Mouse (Mus musculus) MEL (cell line): Measurements from ENCODE around the gene Mrps34. TPM values are rescaled to one million over a fixed set of nuclear protein-coding genes. Genes with fewer than 3 reads are reported as not detected.

Experiments
- DNase-seq: peaks from one replicate; pipeline ENCODE4 v3.0.0; 2011; ENCODE audit warnings: low read depth, low spot score
- H3K27ac ChIP-seq: 2 replicates; pipeline ENCODE4 v1.5.1; 2012; ENCODE audit warnings: low read depth, mild to moderate bottlenecking, control low read depth, low read length, moderate library complexity; ENCODE audit not compliant: control insufficient read depth
- H3K27me3 ChIP-seq, 2 experiments: fragments of 150-350 bp in 1 of 2; sonication (generic) in 1 of 2; 2 replicates each; pipeline ENCODE4 v1.6.1; 2012; ENCODE audit warnings: low read length in 2 of 2, mild to moderate bottlenecking in 2 of 2, improper control_type of control experiment in 1 of 2, moderate library complexity in 1 of 2; ENCODE audit not compliant: insufficient read depth in 2 of 2, control insufficient read depth in 1 of 2
- H3K36me3 ChIP-seq, 2 experiments: 2 replicates each; pipeline ENCODE4 v1.6.1; 2012 to 2014; ENCODE audit warnings: low read length in 2 of 2, improper control_type of control experiment in 1 of 2, inconsistent platforms in 1 of 2, mild to moderate bottlenecking in 1 of 2; ENCODE audit not compliant: insufficient read depth in 2 of 2, control insufficient read depth in 1 of 2
- H3K4me1 ChIP-seq, 2 experiments: fragments of 150-350 bp in 1 of 2; sonication (generic) in 1 of 2; 2 replicates each; pipeline ENCODE4 v1.6.1; 2012; ENCODE audit warnings: low read length in 2 of 2, improper control_type of control experiment in 1 of 2, mild to moderate bottlenecking in 1 of 2; ENCODE audit not compliant: insufficient read depth in 2 of 2, control insufficient read depth in 1 of 2
- H3K4me3 ChIP-seq, 2 experiments: fragments of 150-350 bp in 1 of 2; sonication (generic) in 1 of 2; 2 replicates each; pipeline ENCODE4 v1.5.1; 2012; ENCODE audit warnings: low read depth in 2 of 2, low read length in 2 of 2, mild to moderate bottlenecking in 2 of 2, moderate library complexity in 2 of 2, control low read depth in 1 of 2, improper control_type of control experiment in 1 of 2; ENCODE audit not compliant: control insufficient read depth in 1 of 2, insufficient read depth in 1 of 2
- H3K79me2 ChIP-seq: 2 replicates; pipeline ENCODE4 v1.6.1; 2012; ENCODE audit warnings: mild to moderate bottlenecking, low read length, moderate library complexity; ENCODE audit not compliant: control insufficient read depth, poor library complexity, insufficient read depth
- H3K9ac ChIP-seq: 2 replicates; pipeline ENCODE4 v1.6.1; 2012; ENCODE audit warnings: low read depth, mild to moderate bottlenecking, control low read depth, low read length, moderate library complexity; ENCODE audit not compliant: control insufficient read depth, poor library complexity, severe bottlenecking
- H3K9me3 ChIP-seq: fragments of 150-350 bp; sonication (generic); replicated peaks from 2 replicates; pipeline ENCODE4 v1.6.1; 2012; ENCODE audit warnings: mild to moderate bottlenecking, low read length, improper control_type of control experiment, moderate library complexity; ENCODE audit not compliant: insufficient read depth
- BHLHE40 ChIP-seq: IDR thresholded peaks from 2 replicates; pipeline ENCODE4 v1.6.1; 2012; ENCODE audit warnings: low read depth, mild to moderate bottlenecking, inconsistent platforms, low read length, improper control_type of control experiment, borderline replicate concordance
- CTCF ChIP-seq, 3 experiments: IDR thresholded peaks in 2 of 3; conservative IDR thresholded peaks in 1 of 3; 2 replicates each; pipeline ENCODE4 v1.5.1; 2011 to 2012; ENCODE audit warnings: low read length in 3 of 3, low read depth in 2 of 3, mild to moderate bottlenecking in 2 of 3, improper control_type of control experiment in 1 of 3, inconsistent platforms in 1 of 3, mixed read lengths in 1 of 3, moderate library complexity in 1 of 3; ENCODE audit not compliant: control insufficient read depth in 1 of 3, insufficient read depth in 1 of 3, poor library complexity in 1 of 3, severe bottlenecking in 1 of 3
- GATA1 ChIP-seq: IDR thresholded peaks from 2 replicates; pipeline ENCODE4 v1.6.1; 2011; ENCODE audit warnings: low read depth, low read length, improper control_type of control experiment
- KAT2A ChIP-seq: conservative IDR thresholded peaks from 2 replicates; pipeline ENCODE4 v1.6.1; 2012; ENCODE audit warnings: low read depth, low read length, improper control_type of control experiment, inconsistent platforms
- MAX ChIP-seq: IDR thresholded peaks from 2 replicates; pipeline ENCODE4 v1.6.1; 2011; ENCODE audit warnings: low read length, improper control_type of control experiment
- NRF1 ChIP-seq: IDR thresholded peaks from 2 replicates; pipeline ENCODE4 v1.6.1; 2014; ENCODE audit warnings: low read depth, mild to moderate bottlenecking, inconsistent platforms, low read length, improper control_type of control experiment, moderate library complexity; ENCODE audit not compliant: poor library complexity, insufficient read depth, severe bottlenecking
- POLR2A ChIP-seq, 2 experiments: IDR thresholded peaks; 2 replicates each; pipeline ENCODE4 v1.6.1; 2011 to 2012; ENCODE audit warnings: low read length in 2 of 2, mild to moderate bottlenecking in 2 of 2, control low read depth in 1 of 2, improper control_type of control experiment in 1 of 2, low read depth in 1 of 2, moderate library complexity in 1 of 2; ENCODE audit not compliant: control insufficient read depth in 1 of 2, insufficient read depth in 1 of 2, poor library complexity in 1 of 2
- ZMIZ1 ChIP-seq: IDR thresholded peaks from 2 replicates; pipeline ENCODE4 v1.6.1; 2012; ENCODE audit warnings: low read depth, mild to moderate bottlenecking, inconsistent platforms, low read length, improper control_type of control experiment, moderate library complexity
- polyA plus RNA-seq, 2 experiments: library from polyadenylated mRNA; stranded (reverse) in 1 of 2; unstranded in 1 of 2; fragments of >175 nt in 1 of 2; fragments of >200 nt in 1 of 2; gene quantifications; 2 replicates each; pipeline versions ENCODE4 v1.2.1 to v1.2.4; 2012; ENCODE audit warnings: low replicate concordance in 2 of 2, low read depth in 1 of 2; ENCODE audit not compliant: insufficient read length in 2 of 2, insufficient read depth in 1 of 2, missing spikeins in 1 of 2
- total RNA-seq: library from RNA; depleted of rRNA; stranded (reverse); fragments of 300-350 nt; gene quantifications from 2 replicates; pipeline ENCODE4 v1.2.3, GENCODE M21; 2012

Mrps34 gene
- total and polyA plus RNA-seq, 3 experiments, result 74.8 to 82.0 TPM; not detected in 1

- 0 out of 2 replicates have a peak, but pooled peaks have one; percentile 22 for TF ChIP-seq NRF1
- no peak for TF ChIP-seq BHLHE40
- TF ChIP-seq KAT2A, result peak; percentile 87
- TF ChIP-seq CTCF (IDR thresholded peaks at IDR 0.05 in 2 of 3, conservative IDR thresholded peaks at IDR 0.05 in 1 of 3; ENCODE audit: control insufficient read depth in 1 of 3, insufficient read depth in 1 of 3, low read depth in 2 of 3, low read length in 3 of 3, poor library complexity in 1 of 3, severe bottlenecking in 1 of 3), result no peak
Measured at GRCm38 (mm10) chr17:24886134-24886931, 8.6 kb upstream of the Mrps34 start, which contains the start of the genes Nubp2 and Spsb3 (continued).

- H3K4me3 ChIP-seq, result peak overlapping the region; percentile 84 to 93
- peaks cover 0 to 14% of the 10 kb centered on the region in 2 experiments; a peak in 1 of 4 replicates for H3K4me1 ChIP-seq
- peak overlapping the region; percentile 89 for H3K9ac ChIP-seq
- H3K36me3 ChIP-seq, result peaks cover 0 to 2% of the 10 kb centered on the region in 2 experiments; a peak in 2 of 4 replicates
- no peaks in the 10 kb centered on the region for H3K9me3 ChIP-seq
- H3K79me2 ChIP-seq, result peaks cover 22% of the 10 kb centered on the region
- H3K27me3 ChIP-seq, result no peaks in the 10 kb centered on the region
- TF ChIP-seq MAX (0 out of 2 replicates have a peak, but pooled peaks have one; percentile 6), ZMIZ1 (no peak), GATA1 (no peak)
- DNase-seq, result no peak
- peak overlapping the region; percentile 35 for H3K27ac ChIP-seq
Measured at GRCm38 (mm10) chr17:24886932-24887271, 8.0 kb upstream of the Mrps34 start.

GRCm38 (mm10) chr17:24887291-24888080, 7.4 kb upstream of the Mrps34 start:
- H3K4me3 ChIP-seq, result peak overlapping the region; percentile 84 to 93
- TF ChIP-seq POLR2A (IDR thresholded peaks at IDR 0.05; ENCODE audit: control insufficient read depth in 1 of 2, insufficient read depth in 1 of 2, low read depth in 1 of 2, low read length in 2 of 2, poor library complexity in 1 of 2), result peak in 1 of 2 experiments; percentile 8; a peak in 1 of 4 replicates
- TF ChIP-seq CTCF (IDR thresholded peaks at IDR 0.05 in 2 of 3, conservative IDR thresholded peaks at IDR 0.05 in 1 of 3; ENCODE audit: control insufficient read depth in 1 of 3, insufficient read depth in 1 of 3, low read depth in 2 of 3, low read length in 3 of 3, poor library complexity in 1 of 3, severe bottlenecking in 1 of 3), result no peak
- TF ChIP-seq, all 39 proteins: peak for 1
- peaks cover 22% of the 10 kb centered on the region for H3K79me2 ChIP-seq
- H3K4me1 ChIP-seq, result peaks cover 0 to 14% of the 10 kb centered on the region in 2 experiments; a peak in 1 of 4 replicates
- no peaks in the 10 kb centered on the region for H3K27me3 ChIP-seq
- peaks cover 0 to 2% of the 10 kb centered on the region in 2 experiments; a peak in 3 of 4 replicates for H3K36me3 ChIP-seq
- no peaks in the 10 kb centered on the region for H3K9me3 ChIP-seq
- H3K27ac ChIP-seq, result no peak overlapping the region
- DNase-seq, result peak; percentile 47
- peak overlapping the region; percentile 89 for H3K9ac ChIP-seq
